Mouse (Mus musculus) liver, postnatal 0 days (tissue): ENCODE results near the gene Map7. TPM values are rescaled to one million over a fixed set of nuclear protein-coding genes. Genes with fewer than 3 reads are reported as not detected.

ENCODE experiments used
- ATAC-seq: fragments of 200-750 bp; cut with Nextera tagmentation; 2 replicates; pipeline ENCODE4 v1.8.0; 2017; ENCODE audit warnings: mild to moderate bottlenecking, moderate library complexity
- DNase-seq: peaks from one replicate; pipeline ENCODE4 v3.0.0-alpha.2; 2016
- H3K27ac ChIP-seq: fragments of 300-500 bp; sonication (generic); 2 replicates; pipeline ENCODE4 v1.5.1; 2014; ENCODE audit warnings: antibody characterized with exemption, moderate library complexity, mild to moderate bottlenecking, low read depth
- H3K27me3 ChIP-seq: fragments of 300-500 bp; sonication (generic); 2 replicates; pipeline ENCODE4 v1.6.1; 2014; ENCODE audit warnings: low read length, control low read depth, mixed read lengths; ENCODE audit not compliant: insufficient read depth
- H3K36me3 ChIP-seq: fragments of 300-500 bp; sonication (generic); replicated peaks from 2 replicates; pipeline ENCODE4 v1.6.1; 2014; ENCODE audit warnings: mild to moderate bottlenecking, control low read depth, low read length, moderate library complexity, mixed read lengths; ENCODE audit not compliant: insufficient read depth
- H3K4me1 ChIP-seq: fragments of 300-500 bp; sonication (generic); 2 replicates; pipeline ENCODE4 v1.6.1; 2014; ENCODE audit warnings: antibody characterized with exemption, mild to moderate bottlenecking, control low read depth; ENCODE audit not compliant: insufficient read depth
- H3K4me2 ChIP-seq: fragments of 300-500 bp; sonication (generic); 2 replicates; pipeline ENCODE4 v1.6.1; 2014; ENCODE audit warnings: low read depth, mild to moderate bottlenecking, low read length, moderate library complexity, mixed read lengths
- H3K4me3 ChIP-seq: fragments of 300-500 bp; sonication (generic); 2 replicates; pipeline ENCODE4 v1.5.1; 2014; ENCODE audit warnings: low read depth, low read length
- H3K9ac ChIP-seq: fragments of 300-500 bp; sonication (generic); replicated peaks from 2 replicates; pipeline ENCODE4 v1.6.1; 2014; ENCODE audit warnings: mild to moderate bottlenecking, moderate library complexity
- H3K9me3 ChIP-seq: fragments of 300-500 bp; sonication (generic); 2 replicates; pipeline ENCODE4 v1.6.1; 2016; ENCODE audit warnings: mild to moderate bottlenecking, control low read depth, low read length, mixed read lengths
- CTCF ChIP-seq: sonication (generic); IDR thresholded peaks from 2 replicates; pipeline ENCODE4 v1.5.1; 2016; ENCODE audit warnings: antibody characterized with exemption, low read depth
- EP300 ChIP-seq: IDR thresholded peaks from 2 replicates; pipeline ENCODE4 v1.6.1; 2016; ENCODE audit warnings: antibody characterized with exemption, low read depth, mild to moderate bottlenecking
- WGBS: fragments of 180-500 bp; shearing (Covaris S2); extraction: QIAGEN DNeasy Blood & Tissue Kit; methylation state at CpG from one replicate; pipeline ENCODE4 v1.1.7; 2014; ENCODE audit not compliant: insufficient replicate concordance; 5-methylcytosine and 5-hydroxymethylcytosine counted together
- polyA plus RNA-seq: library from polyadenylated mRNA; unstranded; fragments of >200 nt; fragmentation: Nextera tagmentation; extraction: Ambion mirVana; gene quantifications from 2 replicates; pipeline ENCODE4 v1.2.1, GENCODE M21; 2015

Gene Map7
- polyA plus RNA-seq, 1 experiment from 2014 or later: 6.8 TPM

GRCm38 (mm10) chr10:20209609-20210341 lies 61.5 kb downstream of the Map7 start:
- Histone ChIP-seq H3K27me3 (no peaks in the 10 kb centered on the region), H3K9me3 (no peaks in the 10 kb centered on the region), H3K4me3 (no peak overlapping the region), H3K4me2 (no peak overlapping the region), H3K9ac (no peak overlapping the region), H3K27ac (no peak overlapping the region), H3K36me3 (no peaks in the 10 kb centered on the region), H3K4me1 (0 out of 2 replicates have a peak, but pooled peaks cover 5% of the 10 kb centered on the region)
- 79% methylated on average over 5 of the region's 5 CpGs for WGBS
- TF ChIP-seq EP300 (no peak), CTCF (no peak)
- ATAC-seq: no peak
- no peak for DNase-seq

DNA sequence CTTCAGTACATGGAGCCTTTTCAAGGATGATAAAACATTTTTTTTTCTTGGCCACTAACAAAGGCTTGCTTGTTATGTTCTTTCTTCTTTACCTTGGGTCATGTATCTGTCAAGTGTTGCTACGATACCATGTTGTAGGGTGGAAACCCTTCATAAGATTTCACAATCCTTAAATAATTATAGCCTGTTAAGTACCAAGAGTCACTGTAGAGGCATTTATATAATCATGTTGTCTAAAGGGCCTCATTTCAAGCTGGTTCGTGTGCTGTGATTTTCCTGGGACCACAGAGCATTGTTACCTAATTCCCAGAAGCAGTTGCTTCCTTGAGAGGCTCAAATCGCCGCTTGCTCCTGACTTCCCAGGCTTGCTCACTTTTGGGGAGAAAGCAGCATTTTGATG lies 66.1 kb downstream of the Map7 start:
- WGBS: 87% methylated on average over 4 of the region's 4 CpGs
- H3K9me3 ChIP-seq: no peaks in the 10 kb centered on the region
- H3K36me3 ChIP-seq: no peaks in the 10 kb centered on the region
- TF ChIP-seq EP300: no peak
- TF ChIP-seq CTCF: no peak
- H3K9ac ChIP-seq: no peak overlapping the region
- H3K27me3 ChIP-seq: no peaks in the 10 kb centered on the region
- no peak overlapping the region for H3K27ac ChIP-seq
- H3K4me1 ChIP-seq: 0 out of 2 replicates have a peak, but pooled peaks cover 5% of the 10 kb centered on the region
- no peak for ATAC-seq
- no peak overlapping the region for H3K4me2 ChIP-seq
- DNase-seq: no peak
- no peak overlapping the region for H3K4me3 ChIP-seq

GRCm38 (mm10) chr10:20216982-20217381 lies 68.7 kb downstream of the Map7 start:
- Histone ChIP-seq H3K4me3 (no peak overlapping the region), H3K9me3 (no peaks in the 10 kb centered on the region), H3K4me2 (no peak overlapping the region), H3K27me3 (no peaks in the 10 kb centered on the region), H3K4me1 (peaks cover 17% of the 10 kb centered on the region; the same call in 1 of the 2 replicates), H3K27ac (no peak overlapping the region), H3K36me3 (no peaks in the 10 kb centered on the region), H3K9ac (no peak overlapping the region)
- DNase-seq: no peak
- WGBS: 70% methylated on average over 6 of the region's 6 CpGs
- no peak for TF ChIP-seq CTCF
- no peak for TF ChIP-seq EP300
- ATAC-seq: no peak

- Histone ChIP-seq H3K36me3 (no peaks in the 10 kb centered on the region), H3K4me2 (no peak overlapping the region), H3K9ac (no peak overlapping the region), H3K27ac (no peak overlapping the region), H3K27me3 (no peaks in the 10 kb centered on the region), H3K4me3 (no peak overlapping the region), H3K9me3 (no peaks in the 10 kb centered on the region), H3K4me1 (peaks cover 15% of the 10 kb centered on the region)
- ATAC-seq (no peak), DNase-seq (no peak)
- no peak for TF ChIP-seq EP300
- no peak for TF ChIP-seq CTCF
- 51% methylated on average over 4 of the region's 4 CpGs for WGBS
Observed at GRCm38 (mm10) chr10:20218866-20219265, 70.6 kb downstream of the Map7 start.

- TF ChIP-seq CTCF (no peak), EP300 (no peak)
- H3K4me1 ChIP-seq: peaks cover 15% of the 10 kb centered on the region
- WGBS: 35% methylated on average over 8 of the region's 8 CpGs
- no peak for DNase-seq
- no peaks in the 10 kb centered on the region for H3K9me3 ChIP-seq
- no peaks in the 10 kb centered on the region for H3K27me3 ChIP-seq
- no peak overlapping the region for H3K27ac ChIP-seq
- H3K4me2 ChIP-seq: no peak overlapping the region
- no peak for ATAC-seq
- H3K4me3 ChIP-seq: no peak overlapping the region
- no peak overlapping the region for H3K9ac ChIP-seq
- H3K36me3 ChIP-seq: no peaks in the 10 kb centered on the region
Observed at GRCm38 (mm10) chr10:20219538-20219937, 71.3 kb downstream of the Map7 start.

DNA sequence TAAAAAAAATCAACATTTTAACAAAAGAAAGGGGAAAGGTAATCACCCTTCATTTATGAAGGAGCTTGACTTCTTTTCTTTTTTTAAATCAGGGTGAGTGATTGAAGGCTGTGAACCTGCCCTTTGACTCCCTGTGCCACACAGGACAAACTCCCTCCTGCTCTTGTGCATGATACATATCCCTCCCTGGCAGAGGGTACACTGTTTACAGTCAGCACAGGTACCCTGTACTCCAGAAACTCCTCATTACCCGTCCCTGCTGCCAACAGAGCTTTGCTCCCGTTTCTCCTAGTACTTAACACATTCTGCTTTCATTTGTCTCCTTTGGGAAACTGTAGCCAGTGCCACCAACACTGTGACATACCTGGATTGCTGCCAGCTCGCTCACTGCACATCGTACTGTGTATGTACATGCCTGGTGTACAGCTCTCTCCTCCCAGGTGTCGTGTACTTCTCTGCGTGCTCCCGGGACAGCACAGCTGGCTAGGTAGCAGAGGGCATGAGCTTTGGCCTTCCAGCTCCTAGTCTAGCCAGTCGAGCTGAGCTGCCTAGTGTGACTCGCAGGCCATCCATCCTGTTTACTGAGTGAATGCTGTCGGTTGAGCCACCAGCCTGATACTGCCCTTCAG lies 72.3 kb downstream of the Map7 start:
- H3K9me3 ChIP-seq: no peaks in the 10 kb centered on the region
- no peaks in the 10 kb centered on the region for H3K27me3 ChIP-seq
- H3K4me3 ChIP-seq: no peak overlapping the region
- H3K36me3 ChIP-seq: no peaks in the 10 kb centered on the region
- 46% methylated on average over 10 of the region's 10 CpGs for WGBS
- H3K9ac ChIP-seq: 0 out of 2 replicates have a peak overlapping the region, but pooled peaks have one; percentile 7
- peak; percentile 63 for DNase-seq
- ATAC-seq: peak; percentile 90
- TF ChIP-seq EP300 (no peak), CTCF (no peak)
- H3K4me2 ChIP-seq: no peak overlapping the region; the same call in 1 of the 2 replicates
- H3K27ac ChIP-seq: peak overlapping the region; percentile 45; the same call in 1 of the 2 replicates
- H3K4me1 ChIP-seq: peaks cover 15% of the 10 kb centered on the region
